Mouse (Mus musculus): ENCODE data around the gene Ccdc148.

Gene Ccdc148

DNA sequence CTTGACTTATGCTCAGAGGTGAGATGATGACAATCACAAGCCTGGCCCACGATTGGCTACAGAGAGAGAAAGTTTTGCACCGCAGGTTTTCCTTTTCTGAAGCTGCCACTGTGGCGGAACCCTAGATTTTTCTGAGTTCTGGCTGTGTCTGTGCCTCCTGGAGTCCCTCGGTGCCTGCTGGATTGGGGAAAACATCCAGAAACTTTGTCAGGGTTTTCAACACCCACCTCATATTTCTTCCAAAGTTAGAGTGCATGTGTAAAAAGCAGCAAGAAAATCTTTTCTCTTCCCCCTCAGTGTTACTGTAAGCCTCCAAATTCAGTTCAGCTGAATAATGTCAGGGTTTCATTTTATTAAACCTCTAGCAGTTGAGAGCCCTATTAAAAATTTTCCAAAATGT, 219.1 kb downstream of the Ccdc148 start:
- in situ Hi-C loops (cut with MboI, MseI) = no loop called here

DNA sequence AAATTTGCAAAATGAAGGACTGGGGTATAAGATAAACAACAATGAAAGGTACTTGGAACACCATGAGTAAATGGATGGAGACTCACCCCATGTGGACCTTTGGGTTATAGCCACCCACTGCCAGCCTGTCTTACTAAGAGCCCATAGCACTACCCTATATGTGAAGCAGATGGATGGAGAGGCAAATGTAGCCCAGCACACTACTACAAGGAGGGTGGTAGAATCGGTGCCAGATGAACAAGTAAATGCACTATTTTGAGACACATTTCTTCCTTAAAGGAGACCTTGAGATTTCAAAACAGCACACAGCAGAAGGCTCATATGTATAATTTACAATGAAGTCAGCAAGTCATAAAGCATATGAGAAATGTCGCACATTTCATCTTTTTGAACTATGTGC, 234.9 kb downstream of the Ccdc148 start:
- in situ Hi-C loops (cut with MboI, MseI) = no loop called here

DNA sequence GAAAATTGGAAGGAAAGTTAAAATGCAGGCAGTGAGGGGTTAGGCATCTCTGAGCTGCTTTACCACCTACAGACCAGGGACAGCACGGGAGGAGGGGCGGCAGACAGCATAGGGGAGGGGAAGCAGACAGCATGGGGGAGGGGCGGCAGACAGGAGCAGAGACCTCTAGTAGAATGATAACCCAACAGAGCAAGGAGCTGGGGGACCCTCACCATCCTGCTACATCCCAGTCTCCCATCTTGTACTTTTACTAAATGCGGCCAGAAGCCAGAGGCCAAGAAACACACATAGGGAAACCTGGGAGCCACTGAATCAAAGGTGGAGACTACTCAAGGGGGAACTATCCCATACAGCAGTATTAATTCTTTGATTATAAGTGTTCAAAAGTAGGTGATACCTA, 242.1 kb downstream of the Ccdc148 start:
- in situ Hi-C loops (cut with MboI, MseI) = loop anchor here (25.0 kb wide), 1 partner anchor 831 kb away; no protein-coding TSS in a partner anchor

DNA sequence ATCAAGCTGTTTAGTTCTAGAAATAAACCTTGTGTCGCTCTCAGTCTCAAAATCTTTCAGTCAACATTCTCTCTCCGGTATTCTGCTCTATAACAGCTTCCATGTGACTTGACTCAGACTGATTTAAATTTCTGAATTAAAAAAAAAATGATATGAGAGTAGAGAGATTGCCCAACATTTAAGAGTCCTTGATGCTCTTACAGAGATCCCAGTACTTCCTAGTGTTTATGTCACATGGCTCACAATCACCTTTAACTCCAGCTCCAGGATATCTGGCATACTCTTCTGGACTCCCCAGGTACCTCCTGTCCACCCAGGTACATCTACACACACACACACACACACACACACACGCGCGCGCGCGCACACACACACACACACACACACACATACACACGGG, 248.1 kb downstream of the Ccdc148 start:
- in situ Hi-C loops (cut with MboI, MseI) = loop anchor here (25.0 kb wide), 1 partner anchor 825 kb away; no protein-coding TSS in a partner anchor

DNA sequence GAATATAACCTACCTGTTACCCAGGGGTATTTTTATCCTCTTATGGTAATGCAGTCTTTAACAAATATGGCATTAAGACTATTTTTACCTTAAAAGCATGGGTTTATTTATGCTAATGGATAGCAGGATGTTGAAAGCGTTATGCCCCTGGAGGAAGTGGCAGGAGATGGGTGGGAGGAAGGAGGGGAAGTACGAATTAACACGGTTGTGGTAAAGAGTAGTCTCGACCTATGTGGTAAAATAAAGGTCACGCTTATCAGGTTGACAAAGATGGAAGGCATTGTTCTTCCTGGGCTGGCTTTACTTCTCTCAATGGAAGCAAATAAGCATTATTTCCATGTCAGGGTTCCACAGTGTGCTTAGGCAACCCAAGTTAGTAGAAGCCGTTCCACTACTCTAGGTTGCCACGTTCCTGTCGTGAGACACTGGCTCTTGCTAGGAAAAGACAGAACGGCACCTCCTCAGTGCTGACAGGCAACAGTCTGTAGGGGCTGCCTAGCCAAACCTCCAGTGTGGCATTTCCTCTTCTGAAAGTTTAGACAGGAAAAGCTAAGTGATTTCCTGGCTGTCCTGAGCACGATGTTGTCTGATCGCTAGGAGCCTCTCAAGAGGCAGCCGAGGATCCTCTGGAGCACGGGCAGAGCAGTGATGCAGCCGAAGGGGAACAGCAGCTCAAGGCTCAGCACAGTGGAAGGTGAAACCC, 253.5 kb downstream of the Ccdc148 start:
- in situ Hi-C loops (cut with MboI, MseI) = loop anchor here (10.0 to 25.0 kb wide), 2 partner anchors 820 to 1498 kb away; no protein-coding TSS in a partner anchor

DNA sequence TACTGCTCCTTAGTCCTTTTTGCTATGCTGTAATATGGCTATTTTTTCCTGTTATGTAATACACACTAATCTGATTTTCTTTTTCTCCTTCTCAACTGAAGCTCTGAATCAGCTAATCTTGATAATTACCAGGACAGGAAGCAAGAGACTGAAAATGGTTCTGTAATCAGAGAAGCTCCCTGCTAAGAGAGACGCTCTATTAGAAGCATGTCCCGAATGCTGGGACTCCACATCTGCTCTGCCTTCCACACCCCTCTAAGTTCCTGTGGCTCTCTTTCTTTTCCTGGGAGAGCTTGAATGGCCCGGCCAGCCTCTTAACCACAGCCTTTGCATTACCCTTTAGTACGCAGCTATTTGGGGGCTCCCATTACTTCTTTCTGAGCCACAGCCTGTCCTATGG, 255.4 kb downstream of the Ccdc148 start:
- in situ Hi-C loops (cut with MboI, MseI) = loop anchor here (10.0 to 25.0 kb wide), 2 partner anchors 818 to 1500 kb away; no protein-coding TSS in a partner anchor

DNA sequence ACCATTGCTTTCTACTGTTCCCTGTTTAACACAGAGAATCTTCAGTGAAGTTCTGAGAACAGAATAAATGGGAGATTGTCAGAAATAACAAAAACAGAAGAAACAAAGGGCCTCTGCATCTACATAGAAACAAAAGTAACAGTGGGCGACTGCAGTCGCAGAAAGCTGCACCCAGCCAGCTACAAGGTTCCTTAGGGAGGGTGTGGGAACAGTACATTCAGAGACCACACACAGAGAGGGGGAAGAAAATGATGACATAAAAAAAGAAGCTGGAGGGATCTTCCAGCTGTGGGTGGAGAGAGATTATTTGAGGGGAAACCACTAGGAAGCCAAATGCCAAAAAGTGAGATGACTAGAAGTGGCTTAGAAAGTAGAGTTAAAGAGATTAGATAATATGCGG, 280.6 kb downstream of the Ccdc148 start:
- in situ Hi-C loops (cut with MboI, MseI) = no loop called here

DNA sequence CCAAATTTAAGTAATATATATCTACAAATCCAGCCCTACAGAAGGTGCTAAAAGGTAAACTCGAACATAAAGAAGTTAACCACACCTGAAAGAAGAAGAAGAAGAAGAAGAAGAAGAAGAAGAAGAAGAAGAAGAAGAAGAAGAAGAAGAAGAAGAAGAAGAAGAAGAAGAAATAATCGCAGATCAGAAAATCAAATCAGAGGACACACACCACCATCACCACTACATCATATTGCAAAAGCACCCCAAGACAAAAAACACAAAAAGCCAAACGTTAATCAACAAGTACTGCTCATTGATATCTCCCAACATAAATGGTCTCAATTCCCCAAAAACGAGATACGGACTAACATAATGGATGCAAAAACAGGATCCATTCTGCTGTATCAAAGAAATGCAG, 301.3 kb downstream of the Ccdc148 start, which contains the start of gene Gm11099:
Gene Gm11099, plus strand, starts transcription at position 301 of the 400 bp plus-strand sequence.
- in situ Hi-C loops (cut with MboI, MseI) = loop anchor here (5.0 kb wide), 1 partner anchor 63 kb away; no protein-coding TSS in a partner anchor

DNA sequence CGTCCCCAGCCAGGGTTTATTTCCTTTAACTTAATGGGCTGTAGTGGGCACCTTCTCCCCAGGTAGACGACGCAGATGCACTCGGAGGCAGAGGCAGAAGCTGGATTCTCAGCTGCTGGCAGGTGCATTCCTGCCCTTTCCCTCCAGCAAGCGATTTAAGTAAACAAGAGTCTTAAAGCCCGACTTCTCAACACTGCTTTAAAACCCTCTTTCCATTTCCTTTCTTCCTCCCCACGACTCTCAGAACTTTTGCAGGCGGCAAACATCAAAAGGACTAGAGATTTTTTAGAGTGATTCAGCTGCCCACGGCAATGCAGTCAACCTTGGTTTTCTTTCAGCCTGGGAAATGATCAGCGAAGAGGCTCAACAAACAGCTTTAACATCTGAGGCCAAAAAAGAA, 316.0 kb downstream of the Ccdc148 start:
- in situ Hi-C loops (cut with MboI, MseI) = loop anchor here (10.0 kb wide), 1 partner anchor 820 kb away; no protein-coding TSS in a partner anchor

DNA sequence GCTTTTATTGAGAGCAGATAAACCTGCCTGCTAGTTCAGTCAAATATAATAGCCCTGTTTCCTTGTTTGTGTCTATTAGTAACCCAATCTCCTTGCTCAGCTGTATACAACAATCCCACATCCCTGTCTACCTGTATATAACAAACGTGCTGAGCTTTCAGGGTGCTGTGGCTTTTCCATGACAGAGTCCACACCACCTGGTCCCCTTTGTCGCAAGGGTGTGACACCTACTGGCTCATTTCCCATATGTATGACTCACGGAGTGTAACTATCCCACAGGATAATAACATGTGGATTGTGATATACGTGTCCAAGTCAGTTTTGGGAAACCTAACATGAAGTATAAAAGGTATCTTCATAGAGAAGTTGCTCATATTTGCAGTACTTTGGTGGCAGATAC, 318.0 kb downstream of the Ccdc148 start:
- in situ Hi-C loops (cut with MboI, MseI) = loop anchor here (10.0 kb wide), 1 partner anchor 818 kb away; no protein-coding TSS in a partner anchor

DNA sequence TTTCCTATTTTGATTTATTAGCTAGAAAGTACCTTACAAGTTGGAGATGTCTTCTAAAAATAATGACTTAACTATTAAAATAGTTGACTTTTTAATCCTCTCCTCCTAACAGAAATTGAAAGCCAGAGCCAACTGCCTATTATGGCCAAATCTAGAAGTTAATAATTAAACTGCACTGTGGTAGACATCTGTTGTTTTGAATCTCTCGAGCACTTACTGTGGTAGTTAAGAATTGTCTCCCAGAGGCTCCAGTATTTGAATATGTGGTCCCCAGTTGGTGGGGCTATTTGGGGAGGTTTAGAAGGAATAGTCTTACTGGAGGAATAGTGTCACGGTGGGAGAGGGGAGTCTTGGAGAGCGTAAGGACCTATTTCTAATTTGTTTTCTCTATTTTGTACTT, 319.5 kb downstream of the Ccdc148 start:
- in situ Hi-C loops (cut with MboI, MseI) = loop anchor here (10.0 kb wide), 1 partner anchor 816 kb away; no protein-coding TSS in a partner anchor

DNA sequence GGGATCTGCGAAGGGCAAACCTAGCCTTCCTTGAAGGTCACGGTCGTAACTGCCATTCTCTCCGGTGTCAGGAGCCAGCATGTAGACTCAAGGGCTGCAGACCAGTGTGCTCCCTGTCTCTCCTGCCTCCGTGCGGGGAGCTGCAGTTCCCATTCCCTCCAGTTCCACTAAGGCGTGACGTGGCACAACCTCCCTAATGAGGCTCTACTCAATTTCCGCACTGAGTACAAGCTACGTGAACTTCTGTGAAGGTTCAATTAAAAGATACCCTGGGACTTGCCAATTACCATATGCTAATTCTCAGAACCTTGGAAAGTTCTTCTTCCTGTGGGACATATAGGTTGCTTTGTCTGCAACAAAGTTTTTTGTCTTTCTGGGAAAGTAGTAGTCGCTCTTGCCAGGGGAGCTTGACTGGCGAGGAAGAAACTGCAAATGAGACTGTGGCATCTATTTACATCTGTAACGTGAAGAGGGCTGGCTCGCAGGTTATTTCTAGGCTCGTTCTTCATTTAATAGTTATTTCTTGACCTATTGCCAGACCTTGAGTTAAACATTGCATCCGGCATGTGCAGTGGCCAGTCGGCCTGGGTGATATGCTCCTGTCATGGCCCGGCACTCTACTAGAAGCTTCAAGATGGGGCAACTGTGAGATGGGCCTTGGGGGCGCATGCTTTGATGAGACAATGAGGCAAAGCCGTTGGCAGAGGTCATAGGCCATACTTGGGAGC, 328.1 kb downstream of the Ccdc148 start:
- in situ Hi-C loops (cut with MboI, MseI) = no loop called here

DNA sequence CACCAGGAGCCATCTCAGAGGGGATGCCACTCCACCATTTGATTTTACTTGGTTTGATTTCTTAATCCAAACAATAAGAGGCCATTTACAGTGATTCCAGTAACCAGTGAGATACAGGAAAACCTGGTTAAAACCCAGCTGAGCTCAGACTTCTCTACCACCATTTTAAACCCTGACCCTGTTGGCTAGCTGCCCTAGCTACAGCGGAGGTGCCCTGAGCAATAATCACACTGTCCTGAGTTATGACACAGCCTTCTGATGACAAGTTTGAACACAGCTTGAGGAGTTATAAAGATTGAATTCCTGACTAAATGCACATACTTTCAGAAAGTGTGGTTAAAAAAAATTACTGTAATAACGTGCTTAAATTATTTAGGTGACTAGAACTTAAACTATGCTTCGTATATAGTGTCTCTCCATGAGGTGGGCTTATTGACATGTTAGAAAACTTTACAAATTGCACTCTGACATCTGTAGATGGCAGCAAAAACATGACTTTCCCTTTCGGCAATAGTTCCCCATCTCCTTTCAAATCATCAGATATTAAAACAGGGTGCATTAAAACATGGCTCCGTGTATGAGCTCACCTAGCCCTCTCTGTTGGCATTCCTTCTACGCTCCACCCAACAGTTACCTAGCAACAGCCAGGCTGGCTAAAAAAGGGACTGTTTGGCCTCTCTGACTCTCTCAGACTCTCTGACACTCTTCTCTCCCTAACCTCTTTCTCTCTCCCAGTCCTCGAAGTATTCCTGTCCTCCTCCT, 330.3 kb downstream of the Ccdc148 start:
- in situ Hi-C loops (cut with MboI, MseI) = no loop called here

DNA sequence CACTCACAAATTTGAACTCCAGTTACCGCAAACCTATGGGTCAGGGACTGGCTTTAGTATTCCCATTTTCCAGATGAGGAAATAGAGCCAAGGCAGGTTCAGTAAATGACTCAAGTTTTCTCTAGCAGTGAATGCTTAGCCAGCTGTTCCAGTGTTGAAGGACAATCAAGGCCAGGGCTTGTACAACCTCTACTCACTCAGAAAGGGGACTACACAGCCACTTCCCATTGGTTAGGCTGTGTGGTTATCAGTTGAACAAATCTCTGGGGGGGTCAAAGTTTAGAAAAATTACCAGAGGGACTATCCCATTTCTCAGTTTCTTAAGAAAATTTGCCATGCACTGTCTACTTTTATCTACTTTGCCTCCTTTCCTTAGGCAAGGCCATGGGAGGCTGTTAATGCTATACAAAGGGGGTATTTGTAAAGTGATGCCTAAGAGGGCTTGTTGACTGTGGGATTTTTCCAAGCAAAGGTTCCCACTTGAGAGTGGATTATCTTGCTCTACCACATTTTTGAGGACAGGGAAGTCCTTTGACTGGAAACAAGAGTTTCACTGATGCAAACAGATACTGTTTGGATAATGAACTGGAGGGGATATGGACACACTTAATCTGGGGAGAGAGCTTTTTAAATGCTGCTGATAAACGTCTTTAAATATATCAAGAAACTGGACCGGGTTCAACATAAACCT, 331.4 kb downstream of the Ccdc148 start:
- in situ Hi-C loops (cut with MboI, MseI) = no loop called here

DNA sequence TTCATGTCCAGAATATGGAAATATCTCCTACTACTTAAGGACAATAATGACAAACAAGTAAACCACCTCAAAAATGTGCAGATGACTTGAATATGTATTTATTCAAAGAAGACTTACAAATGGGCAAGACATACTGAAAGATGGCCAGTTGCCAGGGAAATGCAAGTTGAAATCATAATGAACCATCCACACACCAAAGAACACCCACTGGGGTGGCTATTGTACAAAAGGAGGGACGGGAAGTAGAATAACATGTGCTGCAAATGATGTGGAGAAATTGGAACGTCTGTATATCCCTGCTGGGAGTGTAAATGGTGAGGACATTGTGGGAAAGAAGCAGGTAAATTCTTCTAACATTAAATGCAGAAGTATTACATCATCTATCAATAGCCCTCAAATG, 347.5 kb downstream of the Ccdc148 start:
- in situ Hi-C loops (cut with MboI, MseI) = no loop called here

DNA sequence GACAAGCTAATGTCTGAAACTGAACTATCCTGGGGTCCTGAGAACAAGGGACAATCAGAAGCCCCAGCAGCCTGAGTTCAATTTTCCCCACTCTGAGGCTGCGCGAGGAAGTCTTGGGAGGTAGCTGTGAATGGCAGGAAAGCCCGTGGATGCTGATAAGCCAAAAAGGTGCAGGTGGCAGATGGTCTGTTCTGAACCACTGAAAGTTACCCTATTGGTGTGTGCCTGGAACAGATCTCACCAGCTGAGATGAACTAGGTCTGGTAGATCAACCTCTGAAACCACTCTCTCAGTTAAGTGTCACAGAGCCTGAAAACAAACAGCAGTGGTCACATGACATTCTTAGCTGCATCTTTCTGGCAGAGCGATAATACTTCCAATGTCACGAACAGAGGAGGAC, 360.9 kb downstream of the Ccdc148 start:
- in situ Hi-C loops (cut with MboI, MseI) = loop anchor here (10.0 kb wide), 1 partner anchor 105 kb away; no protein-coding TSS in a partner anchor

DNA sequence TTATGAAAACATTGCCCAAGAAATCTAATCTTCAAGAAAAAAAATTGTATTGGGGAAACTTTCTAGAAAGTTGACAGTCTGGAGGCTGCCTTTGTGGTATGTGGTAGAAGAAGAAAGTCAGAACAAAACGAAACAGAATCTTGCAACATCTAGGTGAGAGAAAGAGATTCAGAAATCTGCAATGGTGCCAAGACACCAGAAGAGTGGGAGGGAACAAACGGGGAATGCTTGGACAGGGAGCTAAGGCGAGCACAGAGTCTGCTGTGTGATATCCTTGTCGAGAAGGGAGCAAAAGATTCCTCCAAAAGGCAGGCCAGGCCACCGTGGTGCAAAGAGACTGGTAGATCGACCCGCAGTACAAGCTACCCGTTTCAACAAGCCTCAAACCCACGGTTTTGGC, 361.4 kb downstream of the Ccdc148 start:
- in situ Hi-C loops (cut with MboI, MseI) = loop anchor here (10.0 kb wide), 1 partner anchor 104 kb away; no protein-coding TSS in a partner anchor

DNA sequence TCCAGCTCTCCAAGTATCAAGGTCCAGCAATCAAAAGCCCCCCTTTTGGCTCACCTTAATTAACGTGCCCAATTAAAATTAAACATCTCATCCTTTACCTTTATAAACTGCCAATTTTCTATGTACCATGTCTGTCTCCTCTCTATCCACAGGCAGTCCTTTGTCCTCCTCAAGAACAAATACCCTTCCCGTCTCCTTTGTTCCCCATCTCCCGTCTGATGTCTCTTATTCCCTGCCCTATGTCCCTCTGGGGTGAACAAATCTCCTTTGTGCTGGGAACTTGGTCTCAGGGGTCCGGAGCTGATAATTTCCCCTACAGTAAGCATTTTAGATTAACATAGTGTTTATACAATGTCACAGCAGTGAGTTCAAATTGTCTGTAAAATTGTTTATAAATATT, 363.0 kb downstream of the Ccdc148 start:
- in situ Hi-C loops (cut with MboI, MseI) = loop anchor here (10.0 kb wide), 1 partner anchor 103 kb away; no protein-coding TSS in a partner anchor

DNA sequence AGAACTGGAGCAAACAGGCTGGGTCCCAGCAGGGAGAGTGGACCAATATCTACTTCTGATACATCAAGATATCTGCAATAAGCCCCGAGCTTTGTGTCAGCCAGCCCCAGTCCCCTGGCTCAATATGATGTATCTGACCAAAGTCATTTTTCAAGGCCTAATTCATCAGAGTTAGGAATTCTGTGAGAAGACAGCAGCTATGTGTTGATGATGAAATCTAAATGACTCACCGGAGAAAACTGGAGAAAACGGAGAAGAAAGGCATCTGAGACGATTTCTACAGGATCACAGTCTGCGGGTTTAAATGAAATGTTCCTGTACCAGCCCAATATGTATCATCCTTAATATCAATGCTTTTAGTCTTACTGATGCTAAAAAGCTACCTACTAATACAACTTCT, 365.1 kb downstream of the Ccdc148 start:
- in situ Hi-C loops (cut with MboI, MseI) = loop anchor here (10.0 kb wide), 1 partner anchor 101 kb away; no protein-coding TSS in a partner anchor

DNA sequence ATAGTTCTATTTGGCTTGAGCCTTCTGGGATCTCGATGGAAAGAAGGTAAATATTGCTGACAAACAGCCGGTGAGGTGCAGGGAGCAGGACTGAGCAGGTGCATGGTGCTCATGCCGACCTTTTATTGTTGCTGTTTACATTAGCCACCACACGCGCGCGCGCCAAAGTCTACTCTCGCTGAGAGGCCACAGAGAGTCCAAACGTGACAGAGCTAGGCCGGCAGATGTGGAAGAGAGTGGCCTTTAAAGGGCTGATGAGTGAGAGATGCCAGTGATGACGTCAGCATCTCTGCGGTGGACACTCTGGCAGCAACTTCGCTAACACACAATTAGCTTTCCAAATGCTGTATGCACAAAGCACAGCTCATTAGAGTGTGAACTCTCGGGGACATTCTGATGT, 366.0 kb downstream of the Ccdc148 start:
- in situ Hi-C loops (cut with MboI, MseI) = loop anchor here (10.0 kb wide), 1 partner anchor 100 kb away; no protein-coding TSS in a partner anchor

DNA sequence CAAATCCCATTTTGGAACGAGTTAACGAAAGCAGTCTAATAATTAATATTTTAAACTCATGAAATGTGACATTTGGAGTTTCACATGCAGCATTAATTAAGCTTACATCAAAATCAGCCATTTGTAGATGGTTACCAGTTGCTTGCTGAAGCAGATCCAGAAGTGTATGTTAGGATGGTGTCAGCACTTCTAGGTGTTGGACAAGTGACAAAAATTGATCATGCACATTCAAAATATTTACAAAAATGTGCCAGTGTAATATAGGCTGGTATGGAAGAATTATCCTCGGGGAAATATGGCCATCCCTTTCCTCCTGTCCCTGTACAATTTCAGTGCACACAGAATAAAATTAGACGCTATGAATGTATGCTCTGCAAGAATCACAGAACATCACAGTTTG, 370.1 kb downstream of the Ccdc148 start:
- in situ Hi-C loops (cut with MboI, MseI) = loop anchor here (10.0 kb wide), 1 partner anchor 96 kb away; no protein-coding TSS in a partner anchor

All from regulatory T cell (primary cell).